Mouse (Mus musculus) layer of hippocampus, adult 18-20 months (tissue): Measurements from ENCODE around the gene B430306N03Rik. TPM values are rescaled to one million over a fixed set of nuclear protein-coding genes. Genes with fewer than 3 reads are reported as not detected.
A peak's percentile ranks its signal among the peaks of the same experiment; 100 is the strongest.
"Not testable (repeated sequence)": the region's sequence is repeated elsewhere in the genome, so short reads cannot be mapped to it uniquely, and the experiment has no call there.

Experiments used
- DNase-seq, 2 experiments: peaks; one replicate each; pipeline ENCODE4 v3.0.0; 2022; ENCODE audit warnings: low spot score in 2 of 2
- total RNA-seq, 2 experiments: library from RNA; stranded (reverse); gene quantifications; 2 replicates each; pipeline ENCODE4 v1.2.3; 2021

B430306N03Rik gene
- total RNA-seq, 2 experiments from 2014 or later: 0.10 TPM; not detected in 1

- DNase-seq: no peak
Observed at GRCm38 (mm10) chr17:48312124-48312523, 3.8 kb upstream of the B430306N03Rik start.

GRCm38 (mm10) chr17:48318686-48319085, 2.7 kb downstream of the B430306N03Rik start:
- DNase-seq: no peak

DNA sequence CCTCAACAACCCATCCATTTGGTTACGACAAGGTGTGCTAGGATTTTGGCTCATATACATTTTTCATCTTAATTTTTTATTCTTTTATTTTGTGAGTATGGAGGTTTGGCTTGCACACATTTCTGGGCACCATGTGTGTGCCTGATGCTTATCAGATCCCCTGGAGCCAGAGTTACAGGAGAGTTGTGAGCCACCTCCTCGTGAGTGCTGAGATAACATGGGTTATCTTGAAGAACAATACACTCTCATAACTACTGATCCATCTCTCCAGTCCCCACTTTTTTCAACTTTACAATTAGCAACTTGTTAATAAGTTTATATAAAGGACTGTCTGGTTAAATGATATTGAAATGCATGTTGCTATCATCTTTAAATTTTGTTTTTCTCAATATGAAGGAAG, 5.3 kb downstream of the B430306N03Rik start:
- DNase-seq: no peak

- DNase-seq: no peak
Observed at GRCm38 (mm10) chr17:48323236-48323635, 7.3 kb downstream of the B430306N03Rik start.

- no peak for DNase-seq
Observed at GRCm38 (mm10) chr17:48324258-48324657, 8.3 kb downstream of the B430306N03Rik start.

DNA sequence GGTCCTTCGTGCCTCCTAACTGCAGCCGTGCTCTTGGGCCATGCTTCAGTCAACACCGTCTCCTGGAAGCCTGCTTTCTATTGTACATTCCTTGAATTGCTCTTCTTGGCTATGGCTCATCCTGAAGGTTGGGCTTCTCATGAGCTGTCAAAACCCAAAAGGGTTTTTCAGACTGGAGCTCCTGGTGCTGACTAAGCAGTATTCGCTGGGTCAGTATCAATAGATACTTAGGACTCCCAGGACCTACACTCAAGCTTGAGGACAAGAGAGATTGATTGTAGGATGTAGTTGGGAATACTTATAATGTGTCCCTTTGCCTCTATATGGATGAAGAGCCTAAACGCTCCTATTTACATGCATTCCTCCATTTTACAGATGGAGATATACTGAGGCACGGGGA, 9.2 kb downstream of the B430306N03Rik start:
- DNase-seq: no peak

DNA sequence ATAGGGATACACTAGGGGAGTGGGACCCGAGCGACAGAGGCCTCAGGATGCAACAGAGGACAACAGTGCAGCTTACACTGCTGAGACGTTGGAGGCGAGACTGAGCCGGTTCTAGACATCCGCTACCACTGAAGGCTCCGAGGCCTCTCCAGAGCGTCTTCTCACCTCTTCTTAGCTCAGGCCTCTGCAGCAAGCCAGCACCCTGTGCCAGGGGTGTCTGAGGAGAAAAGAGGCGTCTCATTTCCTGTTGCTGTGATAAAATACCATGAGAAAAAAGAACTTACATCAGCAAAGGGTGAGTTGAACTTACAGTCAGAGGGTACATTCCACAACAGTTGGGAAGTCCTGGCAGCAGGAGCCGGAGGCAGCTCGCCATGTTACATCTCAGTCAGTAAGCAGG, 9.7 kb downstream of the B430306N03Rik start:
- DNase-seq: no peak

GRCm38 (mm10) chr17:48326656-48327055, 10.7 kb downstream of the B430306N03Rik start:
- DNase-seq: peak; percentile 64 to 83

DNA sequence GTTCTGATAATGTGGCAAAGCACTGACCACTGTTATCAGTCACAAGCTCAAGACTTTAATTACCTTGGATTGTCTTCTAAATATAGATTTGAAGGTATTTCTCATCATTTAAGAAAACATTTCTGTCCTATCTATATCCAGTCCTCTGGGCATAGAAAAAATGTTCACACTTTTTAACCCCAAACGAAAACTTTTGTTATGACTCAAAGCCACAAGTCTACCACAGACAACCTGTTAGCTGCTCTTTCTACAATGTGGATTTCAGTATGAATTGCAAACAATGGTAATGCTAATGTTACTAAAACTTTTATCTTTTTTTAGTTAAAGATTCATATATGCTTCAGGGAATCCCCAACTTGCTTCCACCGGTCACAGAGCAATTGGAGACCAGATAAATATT, 16.6 kb downstream of the B430306N03Rik start:
- DNase-seq: no peak

DNA sequence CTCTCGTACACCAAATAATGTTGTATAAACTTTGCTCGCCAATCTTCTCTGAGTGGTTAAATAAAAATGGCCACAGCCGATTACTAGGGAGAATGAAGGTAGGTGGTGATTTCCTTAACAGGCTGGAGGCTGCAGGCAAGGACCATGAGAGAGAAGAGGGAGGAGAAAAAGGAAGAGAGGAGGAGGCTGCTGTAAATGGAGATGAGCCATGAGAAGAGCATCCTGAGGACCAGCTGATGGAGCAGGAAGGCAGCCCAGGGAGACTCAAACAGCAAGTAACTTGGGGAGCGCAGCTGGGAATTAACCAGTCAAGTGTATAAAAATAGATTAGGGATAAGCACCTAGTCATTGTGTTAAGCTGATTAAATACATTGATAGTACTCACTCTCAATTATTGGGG, 18.2 kb downstream of the B430306N03Rik start:
- DNase-seq: no peak

DNA sequence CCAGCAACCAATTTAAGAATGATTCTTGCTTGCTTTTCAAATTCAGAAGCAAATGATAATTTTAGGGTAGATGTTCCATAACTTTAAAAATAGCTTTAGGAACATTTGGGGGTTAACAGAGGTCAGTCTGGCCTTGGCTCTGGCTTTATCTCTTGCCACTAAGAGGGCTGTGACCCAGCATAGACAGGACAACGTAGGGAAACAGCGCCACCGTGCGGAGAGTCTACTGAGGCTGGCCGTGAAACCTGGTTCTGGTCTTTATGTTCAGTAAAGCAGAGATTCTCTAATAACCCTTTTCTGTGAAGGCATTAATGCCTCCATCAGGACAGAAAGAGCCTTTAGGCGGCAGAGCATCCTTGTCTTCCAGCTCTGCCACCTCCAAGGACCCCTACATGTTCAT, 20.9 kb downstream of the B430306N03Rik start:
- peak; percentile 32 to 84 for DNase-seq

DNA sequence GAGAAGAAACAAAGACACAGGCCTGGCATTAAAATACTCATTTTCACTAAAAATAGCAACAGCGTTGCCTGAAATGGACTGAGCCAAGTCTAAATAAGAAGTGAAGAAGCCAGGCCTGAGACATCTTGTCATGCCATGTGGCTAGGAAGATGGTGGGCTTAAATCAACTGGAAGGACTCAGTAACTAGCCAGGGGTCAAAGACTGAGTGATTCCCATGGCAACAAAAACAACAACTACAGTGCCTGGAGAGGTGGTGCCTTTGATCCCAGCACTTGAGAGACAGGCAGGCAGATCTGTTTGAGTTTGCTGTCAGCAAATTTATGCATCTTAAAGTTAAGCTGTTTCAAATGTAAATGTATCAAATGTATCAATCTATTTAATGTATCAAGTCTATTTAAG, 24.3 kb downstream of the B430306N03Rik start:
- no peak for DNase-seq

- DNase-seq: no peak
Observed at GRCm38 (mm10) chr17:48341947-48342346, 26.0 kb downstream of the B430306N03Rik start.

DNA sequence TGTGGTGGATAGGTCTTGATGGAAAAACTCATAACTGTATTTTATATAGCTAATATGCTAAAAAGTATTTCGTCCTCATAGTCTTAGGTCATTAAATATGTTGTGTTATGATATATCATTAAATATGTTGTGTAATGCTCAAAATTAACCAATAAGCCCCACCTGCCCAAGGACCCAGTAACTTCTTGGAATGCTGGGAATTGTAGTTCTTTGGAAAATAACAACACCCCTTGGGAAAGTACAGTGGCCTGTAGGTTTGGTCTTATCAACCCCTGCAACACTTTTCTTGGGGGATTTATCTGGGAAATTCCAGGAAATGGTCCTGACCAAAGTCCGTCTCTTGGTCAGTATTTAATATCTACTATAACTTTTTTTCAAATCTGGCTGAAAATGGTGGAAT, 27.1 kb downstream of the B430306N03Rik start:
- no peak for DNase-seq

DNA sequence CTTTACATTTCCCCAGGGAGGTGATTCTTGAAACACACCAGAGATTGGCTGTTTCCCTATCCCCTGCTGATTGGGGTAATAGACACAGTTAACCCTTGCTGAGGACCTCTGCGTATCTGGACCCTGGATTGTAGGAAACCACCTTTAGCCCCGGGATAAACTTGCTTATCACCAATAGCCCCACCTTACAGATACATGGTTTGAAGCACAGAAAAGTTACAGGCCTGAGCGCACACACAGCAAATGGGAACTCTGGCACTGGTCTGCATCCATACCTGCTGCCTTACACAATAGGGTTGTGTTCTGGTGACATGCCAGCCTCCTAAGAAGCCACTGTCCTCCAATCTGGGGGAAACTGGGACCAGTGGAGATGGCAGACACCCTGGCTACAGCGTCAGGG, 29.9 kb downstream of the B430306N03Rik start:
- no peak for DNase-seq

DNA sequence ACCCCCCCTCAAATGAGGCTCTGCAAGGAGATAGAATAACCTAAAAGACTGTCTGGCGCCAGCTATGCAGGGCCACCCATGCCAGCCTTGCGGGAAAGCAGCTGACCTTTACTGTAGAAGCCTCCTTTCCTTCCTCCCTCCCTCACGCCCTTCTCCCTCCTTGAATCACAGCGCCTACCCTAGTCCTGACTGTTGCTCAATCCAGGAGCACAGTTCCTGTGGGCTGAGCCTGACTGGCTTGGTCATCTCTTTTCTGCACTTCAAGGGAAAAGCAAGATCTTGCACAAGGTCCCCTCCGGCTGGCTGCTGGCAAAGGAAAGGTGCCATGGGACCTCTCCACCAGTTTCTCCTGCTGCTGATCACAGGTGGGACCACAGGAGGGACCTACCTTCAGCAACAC, 30.3 kb downstream of the B430306N03Rik start, which contains the start of gene Trem2:
TSS of gene Trem2 (plus strand) at position 171 of the 400 bp plus-strand sequence.
- no peak for DNase-seq

GRCm38 (mm10) chr17:48346834-48347233, 30.9 kb downstream of the B430306N03Rik start:
- DNase-seq: no peak

- no peak for DNase-seq
Observed at GRCm38 (mm10) chr17:48347287-48347686, 31.3 kb downstream of the B430306N03Rik start.

DNA sequence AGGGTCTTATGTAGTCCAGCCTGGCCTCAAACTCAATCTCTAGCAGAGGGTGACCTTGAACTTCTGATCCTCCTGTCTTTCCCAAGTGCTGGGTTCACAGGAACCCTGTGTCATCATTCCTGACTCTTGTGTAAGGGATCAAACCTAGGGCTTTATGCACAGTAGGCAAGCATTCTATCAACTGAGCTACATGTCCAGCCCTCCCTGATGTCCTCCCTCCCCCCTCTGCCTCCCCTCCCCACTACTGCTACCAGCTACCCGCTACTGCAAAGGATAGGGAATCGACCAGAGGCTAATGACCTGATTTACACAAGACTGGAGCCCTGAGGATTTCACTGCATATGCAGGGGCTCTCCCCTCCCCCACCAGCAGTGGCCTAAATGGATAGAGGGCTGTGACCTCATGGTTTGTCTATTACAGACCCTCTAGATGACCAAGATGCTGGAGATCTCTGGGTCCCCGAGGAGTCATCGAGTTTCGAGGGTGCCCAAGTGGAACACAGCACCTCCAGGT, 34.8 kb downstream of the B430306N03Rik start:
- DNase-seq: no peak

DNA sequence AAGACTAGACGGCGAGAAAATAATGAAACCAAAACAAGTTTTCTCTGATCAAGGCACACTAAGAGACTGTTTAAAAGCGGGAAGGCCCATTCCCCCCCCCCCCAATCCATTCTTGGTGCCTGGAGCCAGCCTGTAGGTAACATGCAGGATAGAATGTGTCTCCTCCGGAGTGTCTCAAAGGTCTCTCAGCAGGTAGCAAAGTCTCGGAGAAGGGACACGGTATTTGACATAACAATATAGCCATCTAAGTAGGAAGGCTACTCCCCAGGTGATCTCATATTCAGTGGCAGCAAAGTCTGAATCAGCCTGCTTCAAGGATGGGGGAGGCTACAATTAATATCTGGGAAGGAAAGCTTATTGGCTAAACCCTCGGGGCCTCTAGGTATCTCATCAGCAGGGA, 37.0 kb downstream of the B430306N03Rik start:
- DNase-seq: not testable (repeated sequence)

DNA sequence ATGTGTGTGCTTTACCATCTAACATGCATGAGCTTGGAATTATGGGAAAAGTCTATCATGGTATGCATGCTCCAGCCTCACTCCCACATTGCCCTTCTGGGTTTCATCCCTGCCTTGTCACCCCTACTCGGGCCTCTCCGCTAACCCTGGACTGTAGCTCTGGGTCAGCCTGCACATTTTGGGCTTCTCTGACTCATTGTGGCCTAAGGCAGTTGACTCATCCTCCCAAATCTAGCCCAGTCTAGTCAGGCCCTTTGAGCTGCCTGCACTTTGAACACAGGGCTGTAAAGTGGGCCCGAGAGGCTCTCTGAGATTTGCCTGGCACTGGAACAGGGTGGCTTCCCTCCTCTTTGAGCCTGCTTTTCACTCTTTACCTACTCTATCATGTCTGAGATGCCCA, 39.9 kb downstream of the B430306N03Rik start:
- DNase-seq: no peak

GRCm38 (mm10) chr17:48357892-48358291, 42.0 kb downstream of the B430306N03Rik start:
- DNase-seq: peak in 1 of 2 experiments; percentile 10

GRCm38 (mm10) chr17:48359616-48360015, 43.7 kb downstream of the B430306N03Rik start, which contains the start of gene Treml1:
Gene Treml1, plus strand, starts transcription at chr17:48359916.
- no peak for DNase-seq

DNA sequence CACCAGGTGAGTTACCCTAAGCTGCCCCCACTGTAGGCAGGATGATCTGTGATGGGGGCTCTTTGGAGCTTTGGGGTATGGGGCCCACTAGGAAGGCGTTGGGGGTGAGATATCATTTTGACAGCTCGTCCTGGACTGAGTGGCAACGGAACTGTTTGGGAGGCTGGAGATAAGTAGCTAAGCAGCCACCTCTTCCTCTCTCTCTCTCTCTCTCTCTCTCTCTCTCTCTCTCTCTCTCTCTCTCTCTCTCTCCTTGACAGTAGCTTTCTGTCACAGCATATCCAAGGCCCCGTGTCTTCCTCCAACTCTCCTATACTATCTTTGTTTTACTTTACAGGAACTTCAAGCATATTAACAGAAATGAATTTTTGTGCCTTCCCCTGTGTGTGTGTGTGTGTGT, 44.5 kb downstream of the B430306N03Rik start:
- DNase-seq: no peak
